Mouse (Mus musculus): ENCODE measurements around the gene Csn1s1. TPM values are rescaled to one million over a fixed set of nuclear protein-coding genes. Genes with fewer than 3 reads are reported as not detected.

Gene Csn1s1
- not detected for total RNA-seq (2022)

GRCm38 (mm10) chr5:87665908-87666307 lies at the start of gene Csn1s1:
Gene Csn1s1, plus strand, starts transcription at chr5:87666208.
- no peak for DNase-seq (ENCODE audit: low spot score in 2 of 2)

DNA sequence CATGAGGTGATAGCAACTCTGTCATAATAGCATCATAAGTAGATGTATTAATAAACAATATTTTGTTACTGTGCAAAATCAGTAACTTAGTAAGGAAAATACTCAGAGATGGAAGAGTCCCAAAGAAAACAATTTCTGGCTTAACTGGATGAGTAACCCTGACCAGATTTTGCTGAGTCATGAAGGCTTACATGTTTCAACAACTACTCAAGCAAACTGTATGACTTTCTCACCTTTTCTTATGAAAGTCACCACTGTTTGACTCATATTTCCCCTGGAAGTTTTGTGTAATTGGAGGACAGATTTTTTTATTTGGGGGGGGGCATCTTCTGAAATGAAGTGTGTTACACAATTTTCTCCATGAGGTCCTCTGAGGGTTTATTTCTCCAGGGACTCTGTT lies 43.3 kb upstream of the Csn1s1 start:
- no peak for DNase-seq (ENCODE audit: low spot score in 2 of 2)

DNA sequence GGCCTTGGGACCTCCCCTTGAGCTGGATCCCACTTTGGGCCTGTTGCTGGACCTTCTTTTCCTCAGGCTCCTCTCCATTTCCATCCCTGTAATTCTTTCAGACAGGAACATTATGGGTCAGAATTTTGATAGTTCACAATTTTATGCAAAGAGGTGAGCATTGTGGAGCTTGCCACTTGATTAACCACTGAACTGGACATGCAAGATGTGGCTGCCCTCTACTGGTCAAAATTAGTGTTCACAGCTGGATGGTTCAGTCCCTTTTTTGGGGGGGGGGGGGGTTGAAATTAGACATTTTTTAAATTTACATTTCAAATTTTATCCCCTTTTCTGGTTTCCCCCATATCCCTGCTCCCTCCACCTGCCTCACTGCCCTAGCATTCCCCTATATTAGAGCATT lies 23.2 kb upstream of the Csn1s1 start:
- DNase-seq (ENCODE audit: low spot score in 2 of 2) = peak in 1 of 2 experiments; percentile 3

GRCm38 (mm10) chr5:87699530-87699929 lies 33.5 kb downstream of the Csn1s1 start, which contains the start of gene Csn2:
Gene Csn2, minus strand, starts transcription at chr5:87699630.
- DNase-seq (ENCODE audit: low spot score in 2 of 2) = no peak

GRCm38 (mm10) chr5:87705891-87706290 lies 39.9 kb downstream of the Csn1s1 start:
- no peak for DNase-seq (ENCODE audit: low spot score in 2 of 2)

Other genes with a start within 250 kb of the Csn1s1 start
- not detected for gene Ugt2b38, start 242.0 kb upstream of the Csn1s1 start, total RNA-seq (2022)
- gene Ugt2a2, start 183.9 kb upstream of the Csn1s1 start, total RNA-seq (2022) = not detected
- not detected for gene Gm43638, start 179.4 kb upstream of the Csn1s1 start, total RNA-seq (2022)
- not detected for gene Ugt2a1, start 175.3 kb upstream of the Csn1s1 start, total RNA-seq (2022)
- not detected for gene Sult1b1, start 128.0 kb upstream of the Csn1s1 start, total RNA-seq (2022)
- gene Sult1d1, start 97.2 kb upstream of the Csn1s1 start, total RNA-seq (2022) = not detected
- gene Sult1e1, start 74.6 kb upstream of the Csn1s1 start, total RNA-seq (2022) = not detected
- under 1 TPM in 1 of 4 experiments, not detected in 3; 0.09 TPM for gene Csn2, start 33.4 kb downstream of the Csn1s1 start, total RNA-seq (2022)
- gene Csn1s2a, start 108.4 kb downstream of the Csn1s1 start, total RNA-seq (2022) = not detected
- not detected for gene Csn1s2b, start 141.9 kb downstream of the Csn1s1 start, total RNA-seq (2022)
- gene Prr27, start 159.5 kb downstream of the Csn1s1 start, total RNA-seq (2022) = not detected
- not detected for gene Odam, start 218.8 kb downstream of the Csn1s1 start, total RNA-seq (2022)